Mouse (Mus musculus) intestine, postnatal 0 days (tissue): ENCODE measurements at regions not wholly inside any gene's neighbourhood (a gene's known extent, or its start where the extent isn't known, plus 50 kb on each side); places are given as distances from the start of the nearest gene placed in this dataset.

ENCODE experiments used
- ATAC-seq: fragments of 200-750 bp; cut with Nextera tagmentation; 2 replicates; pipeline ENCODE4 v1.8.0; 2017; ENCODE audit warnings: mild to moderate bottlenecking, moderate TSS enrichment, moderate library complexity
- H3K27ac ChIP-seq: fragments of 300-500 bp; sonication (generic); 2 replicates; pipeline ENCODE4 v1.5.1; 2014; ENCODE audit warnings: mild to moderate bottlenecking, low read depth, low read length, moderate library complexity
- H3K27me3 ChIP-seq: fragments of 300-500 bp; sonication (generic); replicated peaks from 2 replicates; pipeline ENCODE4 v1.6.1; 2014; ENCODE audit warnings: low read length, mixed read lengths; ENCODE audit not compliant: control insufficient read depth, insufficient read depth
- H3K36me3 ChIP-seq: fragments of 300-500 bp; sonication (generic); 2 replicates; pipeline ENCODE4 v1.6.1; 2014; ENCODE audit warnings: mild to moderate bottlenecking, moderate library complexity; ENCODE audit not compliant: control insufficient read depth, insufficient read depth
- H3K4me1 ChIP-seq: fragments of 300-500 bp; sonication (generic); replicated peaks from 2 replicates; pipeline ENCODE4 v1.6.1; 2014; ENCODE audit warnings: antibody characterized with exemption, low read length, mixed read lengths; ENCODE audit not compliant: control insufficient read depth, insufficient read depth
- H3K4me2 ChIP-seq: fragments of 300-500 bp; sonication (generic); replicated peaks from 2 replicates; pipeline ENCODE4 v1.6.1; 2014; ENCODE audit warnings: low read depth, mild to moderate bottlenecking, moderate library complexity
- H3K4me3 ChIP-seq: fragments of 300-500 bp; sonication (generic); 2 replicates; pipeline ENCODE4 v1.5.1; 2014; ENCODE audit warnings: low read depth, low read length
- H3K9ac ChIP-seq: fragments of 300-500 bp; sonication (generic); 2 replicates; pipeline ENCODE4 v1.6.1; 2014; ENCODE audit warnings: mild to moderate bottlenecking, low read depth, low read length
- H3K9me3 ChIP-seq: fragments of 300-500 bp; sonication (generic); 2 replicates; pipeline ENCODE4 v1.6.1; 2016; ENCODE audit warnings: mixed run types; ENCODE audit not compliant: control insufficient read depth
- CTCF ChIP-seq: sonication (generic); IDR thresholded peaks from 2 replicates; pipeline ENCODE4 v1.5.1; 2016; ENCODE audit warnings: low read depth, mild to moderate bottlenecking, control low read depth, antibody characterized with exemption, moderate library complexity
- WGBS: fragments of 180-500 bp; shearing (Covaris S2); extraction: QIAGEN DNeasy Blood & Tissue Kit; methylation state at CpG from one replicate; pipeline ENCODE4 v1.1.7; 2014; 5-methylcytosine and 5-hydroxymethylcytosine counted together

- H3K4me3 ChIP-seq = no peak overlapping the region
- 12% methylated on average over 7 of the region's 7 CpGs for WGBS
- no peak overlapping the region for H3K27ac ChIP-seq
- H3K4me2 ChIP-seq = no peak overlapping the region
- H3K9ac ChIP-seq = no peak overlapping the region
- no peaks in the 10 kb centered on the region for H3K27me3 ChIP-seq
- no peaks in the 10 kb centered on the region for H3K9me3 ChIP-seq
- peak; percentile 46 for TF ChIP-seq CTCF
- H3K36me3 ChIP-seq = no peaks in the 10 kb centered on the region
- peak; percentile 65; the same call in 1 of the 2 replicates for ATAC-seq
- peaks cover 8% of the 10 kb centered on the region; the same call in 1 of the 2 replicates for H3K4me1 ChIP-seq
Measured at GRCm38 (mm10) chr17:83288143-83288492, 62.6 kb upstream of the Eml4 start.

DNA sequence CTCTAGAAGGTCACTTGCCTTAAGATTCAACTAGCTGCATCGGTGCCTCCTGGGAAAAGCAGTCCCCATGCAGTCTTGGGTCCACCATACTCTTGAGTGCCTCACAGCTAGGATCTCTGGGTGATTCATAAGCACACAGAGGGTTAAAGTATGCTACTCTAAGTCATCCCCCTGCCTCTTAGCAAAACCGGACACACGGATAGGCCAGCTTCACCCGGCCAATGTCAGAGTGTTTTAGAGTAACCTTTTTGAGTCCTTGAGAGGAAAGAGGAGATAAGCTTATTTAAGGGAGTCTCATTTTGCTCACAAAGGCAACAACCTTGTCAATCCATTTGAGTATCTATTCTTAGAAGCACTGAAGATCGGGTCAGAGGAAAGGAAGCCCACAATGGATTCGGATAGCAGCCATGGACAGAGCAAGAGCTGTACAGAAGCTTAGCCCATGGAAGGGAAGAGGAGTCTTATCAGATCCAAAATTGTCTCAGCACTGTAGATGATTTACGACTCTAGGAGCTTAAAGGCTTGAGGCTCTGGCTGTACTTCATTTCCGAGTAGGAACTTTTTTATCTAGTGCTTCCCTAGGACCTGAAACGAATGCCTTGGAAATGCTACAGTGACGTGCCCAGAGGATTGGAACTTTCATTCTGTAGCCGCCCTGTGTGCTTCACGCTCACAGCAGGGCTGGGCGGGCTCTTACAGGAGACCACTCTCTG, 55.0 kb upstream of the Eml4 start:
- no peak overlapping the region for H3K9ac ChIP-seq
- ATAC-seq = no peak
- no peaks in the 10 kb centered on the region for H3K36me3 ChIP-seq
- no peaks in the 10 kb centered on the region for H3K9me3 ChIP-seq
- H3K4me2 ChIP-seq = no peak overlapping the region
- H3K27ac ChIP-seq = no peak overlapping the region
- no peak for TF ChIP-seq CTCF
- H3K27me3 ChIP-seq = no peaks in the 10 kb centered on the region
- WGBS = 58% methylated on average over 13 of the region's 13 CpGs
- no peak overlapping the region for H3K4me3 ChIP-seq
- no peaks in the 10 kb centered on the region for H3K4me1 ChIP-seq

DNA sequence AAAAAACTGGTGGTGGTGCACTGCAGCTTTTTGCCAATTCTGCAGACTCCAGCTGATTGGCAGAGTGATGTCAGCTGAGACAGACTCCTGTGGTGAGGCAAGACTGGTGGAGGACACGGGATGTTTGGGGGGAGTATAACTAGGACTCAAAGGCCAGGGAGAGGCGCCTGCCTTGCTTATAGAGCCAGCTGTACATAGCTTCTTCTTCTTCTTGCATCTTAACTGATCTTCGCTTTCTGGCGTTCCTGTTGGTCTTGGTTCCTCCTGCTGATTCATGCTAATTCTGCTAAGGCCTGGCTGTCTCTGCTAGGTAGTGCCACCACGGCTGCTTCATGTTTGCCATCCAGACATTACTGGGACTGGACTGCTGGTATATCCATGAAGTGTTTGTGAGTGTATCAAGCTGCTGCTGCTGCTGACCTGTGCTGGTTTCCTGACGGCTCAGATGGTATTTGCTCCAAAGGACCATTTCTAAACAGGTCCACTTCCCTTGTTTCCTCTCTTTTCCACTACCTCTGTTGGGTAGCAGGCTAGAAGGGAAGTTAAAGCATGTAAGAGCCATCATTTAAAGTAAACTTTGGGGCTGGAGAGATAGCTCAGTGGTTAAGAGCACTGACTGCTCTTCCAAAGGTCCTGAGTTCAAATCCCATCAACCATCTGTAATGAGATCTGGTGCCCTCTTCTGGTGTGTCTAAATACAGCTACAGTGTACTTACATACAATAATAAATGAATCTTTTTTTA, 53.2 kb upstream of the Eml4 start:
- Histone ChIP-seq H3K4me2 (no peak overlapping the region), H3K27ac (no peak overlapping the region), H3K9me3 (no peaks in the 10 kb centered on the region), H3K36me3 (no peaks in the 10 kb centered on the region), H3K4me1 (no peaks in the 10 kb centered on the region), H3K4me3 (no peak overlapping the region), H3K9ac (no peak overlapping the region), H3K27me3 (no peaks in the 10 kb centered on the region)
- WGBS = 79% methylated on average over 6 of the region's 6 CpGs
- no peak for ATAC-seq
- no peak for TF ChIP-seq CTCF
